Mouse (Mus musculus): ENCODE data around the gene Atp6v0e2. TPM values are rescaled to one million over a fixed set of nuclear protein-coding genes. Genes with fewer than 3 reads are reported as not detected.

Atp6v0e2 gene
- polyA plus RNA-seq, 1 experiment, result 459 TPM

- TF ChIP-seq POLR2A (IDR thresholded peaks at IDR 0.05; ENCODE audit: borderline replicate concordance, insufficient read depth, low read length) (no peak), CTCF (IDR thresholded peaks at IDR 0.05; ENCODE audit: borderline replicate concordance, insufficient read depth, low read depth, low read length) (peak; percentile 31; the same call in 1 of the 2 replicates)
- no peak overlapping the region for H3K4me3 ChIP-seq (replicated peaks; ENCODE audit: insufficient read depth, low read depth, low read length)
- no peak overlapping the region for H3K27ac ChIP-seq (ENCODE audit: insufficient read depth, low read length)
- WGBS, result 77% methylated on average over 3 of the region's 3 CpGs
- DNase-seq, result peak; percentile 38 to 50
- no peaks in the 10 kb centered on the region for H3K27me3 ChIP-seq (ENCODE audit: control insufficient read depth, insufficient read depth, low read length)
- peaks cover 2% of the 10 kb centered on the region; the same call in 1 of the 2 replicates for H3K4me1 ChIP-seq (ENCODE audit: control insufficient read depth, insufficient read depth, low read length)
Observed at GRCm38 (mm10) chr6:48582037-48582436, 44.6 kb downstream of the Atp6v0e2 start.

DNA sequence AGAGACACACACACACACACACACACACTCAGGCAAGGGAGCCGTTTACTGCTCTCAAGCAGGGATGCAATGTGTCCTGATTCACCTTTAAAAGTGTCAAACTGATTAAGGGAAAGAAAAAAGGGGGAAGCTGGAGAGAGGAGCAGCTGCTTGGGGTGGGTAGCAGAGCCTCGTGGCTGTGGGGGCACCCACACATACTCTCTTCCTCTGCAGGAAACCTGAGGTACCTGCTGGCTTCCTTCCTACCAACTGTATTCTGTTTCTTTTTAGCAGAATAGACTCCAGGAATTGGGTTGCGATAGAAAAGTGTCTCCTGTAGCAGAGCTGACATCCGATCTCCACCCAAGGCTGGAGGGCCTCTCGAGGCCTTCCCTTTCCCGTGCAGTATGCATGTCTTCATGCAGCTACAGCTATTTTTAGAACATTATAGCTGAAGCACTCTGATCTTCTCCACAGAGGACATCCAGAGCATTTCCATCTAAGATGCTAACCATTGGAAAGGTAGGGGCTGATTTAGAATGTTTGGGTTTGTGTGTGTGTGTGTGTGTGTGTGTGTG is 51.9 kb downstream of the Atp6v0e2 start, which contains the start of gene Gm45021:
Gene Gm45021 (plus strand): TSS at position 417 of the 557 bp plus-strand sequence.
- TF ChIP-seq POLR2A (IDR thresholded peaks at IDR 0.05; ENCODE audit: borderline replicate concordance, insufficient read depth, low read length) (no peak), CTCF (IDR thresholded peaks at IDR 0.05; ENCODE audit: borderline replicate concordance, insufficient read depth, low read depth, low read length) (no peak)
- no peak for DNase-seq
- WGBS, result 64% methylated on average over 6 of the region's 6 CpGs
- H3K4me1 ChIP-seq (ENCODE audit: control insufficient read depth, insufficient read depth, low read length), result no peaks in the 10 kb centered on the region; the same call in 1 of the 2 replicates
- no peak within 1 kb of the TSS for H3K27ac ChIP-seq (ENCODE audit: insufficient read depth, low read length)
- no peak within 1 kb of the TSS for H3K4me3 ChIP-seq (replicated peaks; ENCODE audit: insufficient read depth, low read depth, low read length)
- H3K27me3 ChIP-seq (ENCODE audit: control insufficient read depth, insufficient read depth, low read length), result no peaks in the 10 kb centered on the region

Other genes starting within 250 kb of the Atp6v0e2 start
- gene Krba1, start 142.0 kb upstream of the Atp6v0e2 start, polyA plus RNA-seq (2012; rRNA removed), result 50.6 and 55.3 TPM in 2 replicates
- gene Zfp467, start 91.8 kb upstream of the Atp6v0e2 start, polyA plus RNA-seq (2012; rRNA removed), result 80.4 and 93.2 TPM in 2 replicates
- 3.7 and 5.0 TPM in 2 replicates for gene Sspo, start 89.4 kb upstream of the Atp6v0e2 start, polyA plus RNA-seq (2012; rRNA removed)
- 30.0 and 33.1 TPM in 2 replicates for gene Lrrc61, start 17.2 kb downstream of the Atp6v0e2 start, polyA plus RNA-seq (2012; rRNA removed)
- gene Rarres2, start 35.2 kb downstream of the Atp6v0e2 start, polyA plus RNA-seq (2012; rRNA removed), result 13.7 and 21.6 TPM in 2 replicates
- gene Gm45021, start 52.0 kb downstream of the Atp6v0e2 start, polyA plus RNA-seq (2012; rRNA removed), result not detected in 2 replicates
- 98.5 and 109 TPM in 2 replicates for gene Repin1, start 56.3 kb downstream of the Atp6v0e2 start, polyA plus RNA-seq (2012; rRNA removed)
- gene Gm44965, start 56.3 kb downstream of the Atp6v0e2 start, polyA plus RNA-seq (2012; rRNA removed), result not detected in 2 replicates
- gene Zfp775, start 64.4 kb downstream of the Atp6v0e2 start, polyA plus RNA-seq (2012; rRNA removed), result 7.4 and 7.6 TPM in 2 replicates
- gene AI854703, start 89.1 kb downstream of the Atp6v0e2 start, polyA plus RNA-seq (2012; rRNA removed), result 34.3 and 35.2 TPM in 2 replicates
- gene Gimap8, start 109.6 kb downstream of the Atp6v0e2 start, polyA plus RNA-seq (2012; rRNA removed), result 1.3 TPM in 2 replicates
- gene Gimap9, start 138.5 kb downstream of the Atp6v0e2 start, polyA plus RNA-seq (2012; rRNA removed), result 0.86 and 0.98 TPM in 2 replicates
- gene Gimap4, start 146.9 kb downstream of the Atp6v0e2 start, polyA plus RNA-seq (2012; rRNA removed), result 0.54 and 0.74 TPM in 2 replicates
- 4.1 and 4.6 TPM in 2 replicates for gene Gimap6, start 170.6 kb downstream of the Atp6v0e2 start, polyA plus RNA-seq (2012; rRNA removed)
- gene Gm28053, start 181.0 kb downstream of the Atp6v0e2 start, polyA plus RNA-seq (2012; rRNA removed), result 0.93 TPM in 1 of 2 replicates, not detected in the other
- not detected in 2 replicates for gene Gimap7, start 181.0 kb downstream of the Atp6v0e2 start, polyA plus RNA-seq (2012; rRNA removed)
- 1.8 and 2.3 TPM in 2 replicates for gene Gimap1, start 201.4 kb downstream of the Atp6v0e2 start, polyA plus RNA-seq (2012; rRNA removed)
- gene Gimap5, start 208.6 kb downstream of the Atp6v0e2 start, polyA plus RNA-seq (2012; rRNA removed), result 0.57 and 0.82 TPM in 2 replicates
- gene Gimap3, start 233.2 kb downstream of the Atp6v0e2 start, polyA plus RNA-seq (2012; rRNA removed), result 0.29 and 0.36 TPM in 2 replicates

All from cerebellum, adult 2 months (tissue).